Mouse (Mus musculus) lung, adult 2 months (tissue): ENCODE measurements around the gene Ghitm. TPM values are rescaled to one million over a fixed set of nuclear protein-coding genes. Genes with fewer than 3 reads are reported as not detected.
"Not testable (repeated sequence)": the region's sequence is repeated elsewhere in the genome, so short reads cannot be mapped to it uniquely, and the experiment has no call there.

Experiments used
- DNase-seq: peaks from one replicate; pipeline ENCODE4 v3.0.0; 2022
- H3K4me1 ChIP-seq: fragments of 200-500 bp; 2 replicates; pipeline ENCODE4 v1.6.1; 2011; ENCODE audit warnings: low read length; ENCODE audit not compliant: control insufficient read depth, insufficient read depth
- H3K4me3 ChIP-seq: fragments of 200-500 bp; replicated peaks from 2 replicates; pipeline ENCODE3; 2011; ENCODE audit warnings: low read depth, mild to moderate bottlenecking, control low read depth, low read length; ENCODE audit errors: extremely low read depth
- CTCF ChIP-seq: fragments of 200-500 bp; IDR thresholded peaks from 2 replicates; pipeline ENCODE4 v1.5.1; 2011; ENCODE audit warnings: mild to moderate bottlenecking, low read length, control low read depth; ENCODE audit not compliant: insufficient read depth
- POLR2A ChIP-seq: fragments of 200-500 bp; IDR thresholded peaks from 2 replicates; pipeline ENCODE4 v1.6.1; 2011; ENCODE audit warnings: low read depth, mild to moderate bottlenecking, control low read depth, low read length, borderline replicate concordance; ENCODE audit errors: extremely low read depth
- WGBS: fragments of 180-500 bp; shearing (Covaris S2); methylation state at CpG from one replicate; pipeline ENCODE4 v1.1.7; 2018; 5-methylcytosine and 5-hydroxymethylcytosine counted together
- polyA plus RNA-seq: library from polyadenylated mRNA; depleted of rRNA; stranded (reverse); fragments of >200 nt; gene quantifications from 2 replicates; pipeline ENCODE4 v1.2.3, GENCODE M21; 2012; rRNA removed

Gene Ghitm
- polyA plus RNA-seq: 69.9 and 103 TPM in 2 replicates

DNA sequence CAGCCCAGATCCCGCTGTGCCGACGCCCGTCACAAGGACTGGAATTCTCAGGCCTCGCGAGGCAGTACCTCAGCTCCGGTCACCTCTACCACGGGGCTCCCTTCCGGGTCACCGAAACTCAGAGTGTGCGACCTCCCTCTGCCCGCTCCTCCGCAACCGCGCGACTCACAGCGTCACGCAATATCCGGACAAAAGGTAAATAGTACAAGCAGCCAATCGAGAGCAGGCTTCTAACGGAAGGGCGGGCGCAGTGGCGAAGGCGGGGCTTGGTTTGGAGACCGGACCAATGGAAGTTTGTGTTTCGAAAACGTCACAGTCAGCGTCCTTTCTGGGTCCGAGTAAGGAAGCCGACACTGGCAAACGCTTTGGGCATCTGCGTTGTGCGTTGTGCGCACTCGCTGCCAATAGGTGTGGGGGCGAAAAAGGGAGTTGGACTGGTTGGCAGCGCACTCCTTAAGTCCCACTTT is at the start of gene Ghitm:
Gene Ghitm, minus strand, starts transcription at position 146 of the 467 bp plus-strand sequence.
- TF ChIP-seq CTCF (no peak), POLR2A (peak; percentile 82)
- no peaks in the 10 kb centered on the region; the same call in none of the 2 replicates for H3K4me1 ChIP-seq
- H3K4me3 ChIP-seq: peak within 1 kb of the TSS; percentile 92
- peak; percentile 96 for DNase-seq
- WGBS: under 1% methylated on average over 38 of the region's 38 CpGs

DNA sequence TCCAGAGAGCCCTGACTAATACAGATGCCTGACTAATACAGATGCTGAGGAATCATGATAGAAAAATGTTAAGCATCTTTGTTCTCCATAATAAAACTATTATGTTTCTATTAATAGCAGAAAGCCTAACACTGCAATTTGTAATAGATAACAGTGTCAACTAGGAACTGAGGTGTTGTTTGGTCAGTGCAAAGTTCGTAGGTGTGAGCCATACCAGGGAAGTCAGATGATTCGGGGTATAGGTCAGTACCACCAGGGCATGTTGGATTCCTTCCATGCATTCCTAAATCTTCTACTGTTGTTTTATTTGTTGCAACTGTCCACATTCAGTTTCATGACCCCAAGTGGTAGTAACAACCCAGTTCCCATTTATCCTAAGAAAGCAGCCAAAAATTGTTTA is 49.8 kb upstream of the Ghitm start:
- WGBS: 72% methylated on average over 2 of the region's 2 CpGs
- H3K4me3 ChIP-seq: no peak overlapping the region
- H3K4me1 ChIP-seq: no peaks in the 10 kb centered on the region
- TF ChIP-seq CTCF (no peak), POLR2A (no peak)
- DNase-seq: no peak

GRCm38 (mm10) chr14:37174484-37174883 is 39.4 kb upstream of the Ghitm start:
- no peak for DNase-seq
- 71% methylated on average over 3 of the region's 3 CpGs for WGBS

DNA sequence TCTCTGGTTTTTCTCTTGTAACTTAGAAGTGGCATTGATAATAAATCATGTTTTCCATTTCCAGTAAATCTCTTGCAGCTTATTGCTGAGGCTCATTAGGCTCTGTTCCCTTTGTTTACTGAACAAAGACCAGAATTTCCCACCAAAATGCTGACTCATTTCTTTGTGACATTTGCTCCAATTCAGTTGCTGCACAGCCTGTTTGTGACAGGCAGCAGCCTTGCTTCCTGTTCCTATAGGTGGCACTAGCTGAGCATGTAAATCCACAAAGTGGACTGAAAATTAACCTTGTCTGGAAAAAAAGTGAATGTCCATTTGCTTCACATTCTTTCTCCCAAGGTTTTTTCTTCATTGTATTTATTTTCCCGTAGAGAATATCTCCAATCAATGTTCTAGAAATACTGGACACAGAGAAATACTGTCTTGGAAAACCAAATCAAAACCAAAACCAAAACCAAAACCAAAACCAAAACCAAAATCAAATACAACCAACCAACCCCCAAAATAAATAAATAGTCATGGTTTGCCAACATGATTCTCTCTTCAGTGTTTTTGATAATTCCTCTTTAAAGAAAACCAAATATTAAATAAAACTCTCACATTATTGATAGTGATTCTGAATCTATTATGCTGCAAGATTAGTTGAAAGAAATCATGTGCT is 30.3 kb upstream of the Ghitm start:
- H3K4me1 ChIP-seq: no peaks in the 10 kb centered on the region; the same call in 1 of the 2 replicates
- TF ChIP-seq POLR2A (no peak), CTCF (no peak)
- 52% methylated on average over 1 of the region's 1 CpGs for WGBS
- no peak overlapping the region for H3K4me3 ChIP-seq
- DNase-seq: no peak

More at GRCm38 (mm10) chr14:37174484-37174883, 39.4 kb upstream of the Ghitm start:
- TF ChIP-seq CTCF (no peak), POLR2A (no peak)
- H3K4me1 ChIP-seq: no peaks in the 10 kb centered on the region
- no peak overlapping the region for H3K4me3 ChIP-seq

DNA sequence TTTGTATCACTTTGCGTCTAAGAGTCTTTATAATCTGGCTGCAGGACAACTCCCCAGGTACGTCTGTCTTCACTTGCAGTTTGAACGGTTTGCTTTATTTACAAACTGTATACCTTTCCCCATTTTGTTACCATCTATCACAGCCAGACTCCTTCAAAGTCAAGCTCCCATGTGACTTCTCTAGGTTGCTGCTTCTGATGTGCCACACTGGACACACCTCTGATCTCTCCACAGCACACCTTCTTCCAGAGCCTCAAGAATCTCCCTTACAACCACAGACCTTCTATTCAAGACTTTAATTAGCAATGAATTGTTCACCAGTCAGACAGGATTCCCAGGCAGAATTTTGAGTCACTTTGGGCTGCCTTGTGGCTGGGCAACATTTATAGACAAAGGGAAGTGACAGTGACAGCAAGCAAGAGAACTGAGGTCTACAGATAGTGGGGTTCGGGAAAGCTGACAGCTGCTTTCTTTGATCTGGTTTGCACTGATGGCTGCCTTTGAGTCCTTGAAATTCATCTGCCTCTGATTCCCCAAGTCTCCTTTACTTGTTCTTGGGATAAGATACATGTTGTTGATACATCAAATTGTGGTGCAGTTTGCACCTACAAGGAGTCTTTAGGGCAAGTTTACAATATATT is 29.4 kb upstream of the Ghitm start:
- 63% methylated on average over 4 of the region's 4 CpGs for WGBS
- no peak overlapping the region for H3K4me3 ChIP-seq
- no peak for DNase-seq
- TF ChIP-seq CTCF: no peak
- no peak for TF ChIP-seq POLR2A
- H3K4me1 ChIP-seq: no peaks in the 10 kb centered on the region; the same call in 1 of the 2 replicates

DNA sequence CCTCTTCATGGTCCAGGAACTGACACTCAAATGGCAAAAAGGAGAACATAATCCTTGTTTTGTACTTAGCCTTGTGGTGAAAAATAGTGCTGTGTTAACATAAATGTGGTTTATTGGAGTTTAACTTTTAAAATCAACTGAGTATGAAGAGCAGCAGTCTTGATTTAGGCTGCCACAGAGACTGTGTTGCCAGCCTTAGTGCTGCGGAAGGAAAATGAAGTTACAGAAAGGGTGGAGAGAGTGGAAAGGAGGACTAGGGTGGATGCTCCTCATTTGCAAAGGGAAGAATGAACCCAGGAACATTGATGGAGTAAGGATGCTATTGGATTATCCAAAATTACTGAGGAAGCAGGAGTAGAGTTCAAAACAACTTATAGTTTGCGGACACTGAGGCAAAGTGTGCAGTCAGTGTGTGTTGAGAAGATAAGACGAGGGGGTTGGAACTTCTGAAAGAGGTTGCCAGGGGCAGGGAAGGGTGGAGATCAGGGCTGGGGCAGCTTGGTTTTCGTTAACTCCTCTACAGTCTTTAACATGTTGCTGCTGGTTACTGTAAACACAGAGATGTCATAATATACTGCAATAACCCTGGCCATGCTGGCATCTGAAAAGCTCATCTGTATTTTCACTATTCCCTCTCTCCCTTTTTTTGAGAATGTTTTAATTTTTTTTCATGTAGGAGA is 28.3 kb upstream of the Ghitm start:
- TF ChIP-seq POLR2A: no peak
- no peak for TF ChIP-seq CTCF
- Histone ChIP-seq H3K4me3 (no peak overlapping the region), H3K4me1 (no peaks in the 10 kb centered on the region; the same call in 1 of the 2 replicates)
- WGBS: 74% methylated on average over 4 of the region's 4 CpGs
- DNase-seq: no peak

GRCm38 (mm10) chr14:37154391-37154790 is 19.3 kb upstream of the Ghitm start:
- no peak for DNase-seq
- 87% methylated on average over 1 of the region's 1 CpGs for WGBS
- no peak overlapping the region for H3K4me3 ChIP-seq
- no peaks in the 10 kb centered on the region for H3K4me1 ChIP-seq
- no peak for TF ChIP-seq POLR2A

- WGBS: 78% methylated on average over 8 of the region's 8 CpGs
- no peak for TF ChIP-seq POLR2A
- TF ChIP-seq CTCF: no peak
- Histone ChIP-seq H3K4me1 (no peaks in the 10 kb centered on the region; the same call in 1 of the 2 replicates), H3K4me3 (no peak overlapping the region)
- DNase-seq: no peak
These were observed 4.1 kb upstream of the Ghitm start for GRCm38 (mm10) chr14:37139051-37139710.

- not testable (repeated sequence) for DNase-seq, H3K4me3 ChIP-seq, H3K4me1 ChIP-seq
- WGBS: 81% methylated on average over 3 of the region's 3 CpGs
These were observed 2.5 kb upstream of the Ghitm start for GRCm38 (mm10) chr14:37137596-37137995.
